Mouse (Mus musculus) lung, postnatal 36 days (tissue): ENCODE data around the gene Lbh.
A peak's percentile ranks its signal among the peaks of the same experiment; 100 is the strongest.

ENCODE experiments used
- DNase-seq: peaks from one replicate; pipeline ENCODE4 v3.0.0; 2022; ENCODE audit warnings: mixed read lengths

Lbh gene

DNA sequence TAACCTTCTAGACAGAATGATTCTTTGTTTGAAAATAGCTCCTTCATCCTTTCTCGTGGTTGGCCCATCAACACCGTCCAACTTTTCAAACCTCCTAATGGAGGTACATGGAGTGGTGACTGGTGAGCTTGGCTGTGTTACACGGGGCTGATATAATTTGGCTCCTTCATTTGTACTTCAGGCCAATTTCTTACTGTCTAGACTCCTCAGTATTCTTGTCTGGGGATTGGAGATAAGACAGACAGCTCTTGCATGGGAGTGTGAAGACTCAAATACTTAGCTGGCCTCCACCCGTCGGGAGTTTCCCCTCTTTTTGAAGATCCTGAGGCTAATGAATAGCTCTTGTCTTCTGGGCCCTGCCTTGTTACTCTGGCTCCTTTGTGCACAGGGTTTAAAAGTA, 26.3 kb downstream of the Lbh start:
- DNase-seq, result no peak

- no peak for DNase-seq
Observed at GRCm38 (mm10) chr17:72947111-72947859, 29.2 kb downstream of the Lbh start.

- DNase-seq, result no peak
Observed at GRCm38 (mm10) chr17:72948119-72948518, 30.0 kb downstream of the Lbh start.

- DNase-seq, result peak; percentile 50
Observed at GRCm38 (mm10) chr17:72949247-72949701, 31.2 kb downstream of the Lbh start.

DNA sequence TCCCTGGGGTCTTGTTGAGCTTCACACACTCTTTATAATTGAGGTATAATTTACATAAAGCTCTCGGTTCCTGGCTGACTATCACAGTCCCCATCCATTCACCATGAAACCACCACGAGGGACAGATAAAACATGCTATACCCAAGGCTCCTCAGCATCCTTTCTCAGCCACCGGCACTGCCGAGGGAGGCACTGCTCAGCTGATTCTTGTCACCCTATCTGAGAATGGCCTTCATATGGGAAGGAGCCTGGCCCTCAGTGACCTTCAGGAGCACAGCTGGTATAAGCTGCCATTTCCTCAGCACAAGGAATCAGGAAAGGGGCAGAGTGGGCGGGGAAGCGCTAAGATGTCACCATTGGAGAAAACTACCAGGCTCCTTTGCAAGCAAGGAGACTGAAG, 33.2 kb downstream of the Lbh start:
- no peak for DNase-seq

DNA sequence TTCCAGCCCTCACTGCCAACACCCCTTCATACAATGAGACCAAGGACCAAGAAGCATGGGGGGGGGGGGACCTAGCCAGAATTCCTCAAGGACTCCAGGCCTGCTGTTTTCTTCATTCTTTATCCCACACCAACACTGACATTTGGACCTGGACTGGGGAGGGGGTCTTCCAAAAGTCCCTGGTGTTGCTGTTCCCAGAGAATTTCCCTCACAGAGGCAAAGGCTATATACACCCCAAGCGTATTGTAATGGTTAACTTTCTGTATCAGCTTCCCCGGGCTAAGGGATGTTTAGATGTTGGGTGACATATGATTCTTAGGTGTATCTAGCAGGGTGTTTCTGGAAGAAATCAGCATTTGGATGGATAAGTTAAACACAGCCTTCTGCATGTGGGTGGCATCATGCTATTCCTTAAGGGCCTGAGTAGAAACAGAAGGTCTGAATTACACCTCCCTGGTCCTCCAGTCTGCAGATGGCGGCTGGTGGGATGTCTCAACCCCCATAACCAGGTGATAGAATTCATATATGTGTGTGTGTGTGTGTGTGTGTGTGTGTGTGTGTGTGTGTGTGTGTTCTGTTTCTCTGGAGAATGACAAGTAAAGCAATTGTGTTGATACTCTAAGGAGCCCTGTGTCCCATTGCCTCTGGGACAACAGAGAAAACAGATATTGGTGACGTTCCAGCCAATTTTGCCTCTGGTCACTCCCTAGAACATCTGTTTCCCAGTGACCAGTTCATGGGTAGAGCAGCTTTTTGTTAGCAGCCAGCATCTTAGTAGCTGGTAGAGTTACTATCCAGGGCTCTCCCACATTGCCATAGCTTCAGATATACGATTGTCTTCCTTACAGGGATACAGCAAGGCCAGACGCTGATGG, 35.9 kb downstream of the Lbh start:
- DNase-seq, result no peak

- DNase-seq, result no peak
Observed at GRCm38 (mm10) chr17:72955534-72955933, 37.4 kb downstream of the Lbh start.

- DNase-seq, result no peak
Observed at GRCm38 (mm10) chr17:72957016-72957415, 38.9 kb downstream of the Lbh start.

- DNase-seq, result no peak
Observed at GRCm38 (mm10) chr17:72958886-72959285, 40.8 kb downstream of the Lbh start.

DNA sequence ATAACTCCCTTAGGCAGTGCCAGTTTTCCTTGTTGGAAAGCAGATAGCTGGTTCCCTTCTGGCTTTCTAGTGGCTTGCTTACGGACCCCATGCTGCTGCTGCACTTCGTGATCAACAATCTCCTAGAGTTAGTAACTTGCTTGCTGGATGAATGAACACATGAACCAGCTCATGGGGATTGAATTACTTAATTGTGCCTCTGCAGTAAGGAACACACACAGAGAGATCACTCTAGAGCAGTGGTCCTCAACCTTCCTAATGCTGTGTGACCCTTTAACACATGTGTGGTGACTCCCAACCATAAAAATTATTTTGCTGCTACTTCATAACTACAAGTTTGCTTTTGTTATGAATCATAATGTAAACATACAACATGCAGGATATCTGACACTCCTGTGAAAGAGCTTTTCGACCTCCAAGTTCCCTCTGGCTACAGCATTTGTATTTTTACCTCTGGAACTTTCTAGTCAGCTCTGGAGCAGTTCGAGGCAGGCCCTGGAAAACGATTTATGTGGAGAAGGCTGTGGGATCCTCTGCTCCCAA, 41.5 kb downstream of the Lbh start:
- DNase-seq, result no peak

DNA sequence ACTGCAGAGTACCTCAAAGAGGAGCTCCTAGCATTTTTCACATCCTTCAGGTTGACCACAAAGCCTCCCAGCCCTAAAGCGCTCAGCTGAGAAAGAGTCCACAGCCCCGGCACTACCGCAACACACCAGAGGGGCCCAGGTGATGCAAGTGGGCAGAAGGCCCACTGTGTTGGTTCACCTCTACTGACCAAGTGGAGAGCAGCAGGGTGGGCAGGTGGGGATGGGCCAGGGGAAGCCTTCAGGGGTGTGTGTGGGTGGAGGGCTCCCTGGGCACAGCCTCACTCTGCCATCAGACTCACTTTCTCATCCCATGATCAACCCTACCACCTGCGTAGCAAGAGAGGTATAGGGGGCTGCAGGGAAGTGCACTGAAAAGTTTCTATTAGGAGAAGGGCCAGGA, 42.1 kb downstream of the Lbh start:
- DNase-seq, result no peak

- DNase-seq, result peak; percentile 48
Observed at GRCm38 (mm10) chr17:72960873-72961272, 42.8 kb downstream of the Lbh start.

- DNase-seq, result no peak
Observed at GRCm38 (mm10) chr17:72961953-72962630, 44.0 kb downstream of the Lbh start.

- DNase-seq, result no peak
Observed at GRCm38 (mm10) chr17:72965687-72966086, 47.6 kb downstream of the Lbh start.

DNA sequence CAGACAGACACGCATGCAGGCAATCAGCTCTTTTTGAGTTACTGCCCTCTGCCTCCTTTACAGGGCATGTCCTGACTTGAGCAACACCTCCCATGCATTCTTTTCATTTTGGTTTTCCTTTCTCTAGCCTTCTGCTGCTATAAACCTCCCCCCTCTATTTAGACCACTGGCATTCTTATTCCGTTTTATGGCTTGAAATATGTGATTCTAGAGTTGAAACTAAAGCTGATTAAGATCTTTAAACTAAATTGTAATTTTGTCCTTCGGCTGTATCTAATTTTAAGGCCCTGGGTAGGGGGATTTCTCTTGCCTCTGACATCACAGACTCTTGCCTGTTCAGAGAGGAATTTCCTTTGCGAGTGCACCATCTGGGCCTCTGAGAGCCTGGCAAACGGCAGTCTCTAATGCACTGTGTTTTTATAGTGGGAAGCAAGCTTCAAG, 48.0 kb downstream of the Lbh start:
- DNase-seq, result no peak

DNA sequence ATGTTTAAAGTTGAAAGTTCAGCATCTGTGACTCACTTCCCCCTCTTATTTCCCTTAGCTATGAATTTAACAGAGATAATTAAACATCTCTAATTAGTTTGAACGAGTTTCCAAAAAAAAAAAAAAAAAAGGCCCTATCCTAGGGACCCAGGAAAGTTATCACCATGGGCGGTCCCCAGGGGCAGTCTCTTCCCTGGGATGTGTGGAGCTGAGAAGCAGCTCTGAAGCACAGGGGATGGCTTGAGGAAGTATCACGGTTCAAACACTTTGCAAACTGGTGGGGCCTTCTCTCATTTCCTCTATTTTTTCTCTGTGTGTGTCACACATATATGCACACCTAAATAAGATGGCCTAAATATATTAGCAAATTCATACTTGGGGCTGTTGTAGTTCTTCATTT, 48.8 kb downstream of the Lbh start:
- DNase-seq, result no peak

DNA sequence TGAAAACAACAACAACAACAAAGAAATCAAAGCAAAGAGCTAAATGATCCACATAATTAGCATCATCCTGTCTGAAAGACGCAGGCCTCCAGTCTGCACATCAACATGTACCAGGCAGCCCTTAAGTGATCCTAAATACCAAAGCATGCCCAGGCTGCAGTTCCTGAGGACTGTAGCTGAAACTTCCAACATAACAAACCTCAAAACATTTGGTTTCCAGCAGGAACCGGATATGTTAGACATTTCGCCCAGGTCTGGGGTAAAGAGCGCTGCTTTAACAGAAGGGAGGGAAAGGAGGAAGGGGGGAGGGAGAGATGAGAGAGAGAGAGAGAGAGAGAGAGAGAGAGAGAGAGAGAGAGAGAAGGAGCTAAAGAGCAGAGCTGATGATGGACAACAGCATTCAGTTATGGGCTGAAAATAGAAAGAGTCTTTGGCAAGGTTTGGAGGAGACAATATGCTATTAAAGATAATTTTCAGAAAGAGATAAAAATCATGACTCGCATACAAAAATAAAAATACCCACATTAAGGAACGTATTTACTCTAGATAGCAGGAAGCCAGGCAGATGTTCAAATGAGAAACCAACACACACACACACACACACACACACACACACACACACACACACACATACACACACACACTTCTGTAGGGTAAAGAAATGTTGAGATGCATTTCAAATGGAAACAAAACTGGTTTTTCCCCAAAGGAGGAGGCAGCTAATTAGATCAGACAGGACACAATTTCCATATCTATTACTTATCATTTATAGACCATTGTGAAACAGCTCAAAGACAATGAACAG, 49.5 kb downstream of the Lbh start:
- no peak for DNase-seq

- no peak for DNase-seq
Observed at GRCm38 (mm10) chr17:72968666-72969065, 50.6 kb downstream of the Lbh start.

GRCm38 (mm10) chr17:72970631-72971161, 52.6 kb downstream of the Lbh start:
- DNase-seq, result no peak

DNA sequence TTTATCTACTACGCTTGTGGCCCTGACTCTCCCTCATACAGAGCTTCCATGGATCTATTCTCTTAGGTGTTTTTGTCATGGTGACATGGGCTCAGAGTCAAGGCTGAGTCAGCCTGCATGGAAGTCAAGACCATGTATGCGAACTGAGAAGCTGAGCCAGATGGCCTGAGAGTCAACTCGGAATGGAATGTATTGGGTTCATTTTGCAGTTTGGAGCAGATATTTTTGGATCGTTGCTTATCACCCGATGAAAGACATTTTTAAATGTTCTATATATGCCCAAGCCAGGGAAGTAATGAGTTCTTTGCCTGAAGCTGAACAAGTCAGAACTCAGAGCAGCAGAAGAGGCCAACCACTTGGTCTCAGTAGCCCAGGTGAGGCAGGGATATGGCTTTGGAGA, 54.9 kb downstream of the Lbh start:
- no peak for DNase-seq

GRCm38 (mm10) chr17:72976258-72977231, 58.4 kb downstream of the Lbh start:
- peak; percentile 73 for DNase-seq
